ENCODE assay signal across 8 mouse cellular contexts in the genomic region with DNA sequence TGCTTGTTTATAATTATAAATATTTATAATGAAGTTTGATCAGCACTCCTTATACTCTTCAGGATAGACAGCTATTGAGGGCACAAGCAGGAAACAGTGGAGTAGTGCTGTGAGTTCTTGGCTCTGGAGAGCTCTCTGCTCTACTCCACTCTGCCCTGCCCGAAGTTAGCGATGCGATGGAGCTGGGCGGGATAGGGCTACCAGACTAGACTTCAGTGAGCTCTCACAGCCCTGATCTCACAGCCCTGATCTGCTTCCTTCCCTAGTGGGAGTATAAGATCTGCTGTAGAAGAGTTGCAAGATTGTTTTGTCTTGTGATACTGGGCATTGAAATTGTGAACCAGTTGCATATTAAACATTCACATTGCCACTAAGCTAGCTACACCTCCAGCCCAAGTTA. TPM values are rescaled to one million over a fixed set of nuclear protein-coding genes. Genes with fewer than 3 reads are reported as not detected.
DNase-seq lines count a peak whose midpoint lies in the region; ATAC-seq and TF ChIP-seq lines count a peak whose summit lies in the region.

No protein-coding gene starts in this region.

- ATAC-seq in forebrain, embryonic 14.5 days = no peak
- ATAC-seq in kidney, postnatal 0 days (replicated peaks; ENCODE audit: low FRiP score, low read depth) = no peak
- ATAC-seq in midbrain, embryonic 15.5 days (replicated peaks) = no peak

- H3K9me3 ChIP-seq in forebrain, embryonic 14.5 days (replicated peaks; ENCODE audit: control insufficient read depth, low read length) = no peaks in the 10 kb centered on the region
- H3K9me3 ChIP-seq in kidney, postnatal 0 days (replicated peaks; ENCODE audit: low read length) = no peaks in the 10 kb centered on the region
- no peaks in the 10 kb centered on the region for H3K9me3 ChIP-seq in midbrain, embryonic 15.5 days

- peak; percentile 38 for DNase-seq in adrenal gland, adult 2 months
- DNase-seq in adrenal gland, postnatal 4 days (ENCODE audit: low spot score in 2 of 2) = no peak
- no peak for DNase-seq in forebrain, embryonic 14.5 days (ENCODE audit: low spot score)
- no peak for DNase-seq in kidney, postnatal 0 days (ENCODE audit: low spot score)
- no peak for DNase-seq in spleen, adult 18-20 months
- DNase-seq in thymus, postnatal 0 days (ENCODE audit: low spot score) = no peak

- H3K27ac ChIP-seq in forebrain, embryonic 14.5 days (ENCODE audit: low read depth, low read length) = no peak overlapping the region
- H3K27ac ChIP-seq in kidney, postnatal 0 days = no peak overlapping the region
- no peak overlapping the region for H3K27ac ChIP-seq in midbrain, embryonic 15.5 days

- peak overlapping the region; percentile 50 for H3K9ac ChIP-seq in forebrain, embryonic 14.5 days (ENCODE audit: low read length)
- H3K9ac ChIP-seq in kidney, postnatal 0 days (ENCODE audit: low read depth, low read length) = peak overlapping the region; percentile 83; the same call in 1 of the 2 replicates
- no peak overlapping the region for H3K9ac ChIP-seq in midbrain, embryonic 15.5 days

- 51% methylated on average over 4 of the region's 4 CpGs for WGBS in forebrain, embryonic 14.5 days
- WGBS in kidney, postnatal 0 days = 7% methylated on average over 4 of the region's 4 CpGs
- 35% methylated on average over 4 of the region's 4 CpGs for WGBS in midbrain, embryonic 15.5 days

- peaks cover 84% of the 10 kb centered on the region for H3K79me2 ChIP-seq in C2C12 (ENCODE audit: control insufficient read depth, insufficient read depth)

- H3K27me3 ChIP-seq in C2C12 (ENCODE audit: control insufficient read depth, insufficient read depth, insufficient read length) = no peaks in the 10 kb centered on the region
- no peaks in the 10 kb centered on the region for H3K27me3 ChIP-seq in forebrain, embryonic 14.5 days (replicated peaks; ENCODE audit: control insufficient read depth, insufficient read depth, low read length)
- no peaks in the 10 kb centered on the region for H3K27me3 ChIP-seq in kidney, postnatal 0 days (ENCODE audit: insufficient read depth, low read length)
- no peaks in the 10 kb centered on the region for H3K27me3 ChIP-seq in midbrain, embryonic 15.5 days (replicated peaks)

- H3K4me3 ChIP-seq in C2C12 (ENCODE audit: insufficient read depth, poor library complexity, severe bottlenecking) = peak overlapping the region; percentile 100
- H3K4me3 ChIP-seq in forebrain, embryonic 14.5 days (ENCODE audit: low read depth, low read length) = peak overlapping the region; percentile 79
- peak overlapping the region; percentile 96 for H3K4me3 ChIP-seq in kidney, postnatal 0 days (replicated peaks; ENCODE audit: low read depth, low read length)
- H3K4me3 ChIP-seq in midbrain, embryonic 15.5 days = peak overlapping the region; percentile 79

- H3K4me2 ChIP-seq in forebrain, embryonic 14.5 days (ENCODE audit: low read length) = peak overlapping the region; percentile 97
- H3K4me2 ChIP-seq in kidney, postnatal 0 days (ENCODE audit: low read length) = peak overlapping the region; percentile 95
- H3K4me2 ChIP-seq in midbrain, embryonic 15.5 days = peak overlapping the region; percentile 95

- TF ChIP-seq CTCF in C2C12 (IDR thresholded peaks at IDR 0.05; ENCODE audit: control insufficient read depth, insufficient read depth, insufficient read length) = no peak
- TF ChIP-seq CTCF in kidney, postnatal 0 days (IDR thresholded peaks at IDR 0.05; ENCODE audit: low read depth) = no peak

- H3K79me3 ChIP-seq in C2C12 (ENCODE audit: low read depth) = peaks cover 76% of the 10 kb centered on the region

- peak overlapping the region; percentile 61 for H3ac ChIP-seq in C2C12 (ENCODE audit: control insufficient read depth, insufficient read length, low read depth)

- peaks cover 37% of the 10 kb centered on the region for H3K4me1 ChIP-seq in forebrain, embryonic 14.5 days (ENCODE audit: control insufficient read depth, insufficient read depth, low read length)
- H3K4me1 ChIP-seq in kidney, postnatal 0 days (replicated peaks; ENCODE audit: insufficient read depth, low read length) = peaks cover 6% of the 10 kb centered on the region
- peaks cover 52% of the 10 kb centered on the region for H3K4me1 ChIP-seq in midbrain, embryonic 15.5 days

- peaks cover 69% of the 10 kb centered on the region for H3K36me3 ChIP-seq in C2C12 (ENCODE audit: control insufficient read depth, insufficient read depth)
- H3K36me3 ChIP-seq in forebrain, embryonic 14.5 days (ENCODE audit: control insufficient read depth, insufficient read depth, low read length) = peaks cover 51% of the 10 kb centered on the region
- H3K36me3 ChIP-seq in kidney, postnatal 0 days (ENCODE audit: insufficient read depth, low read length) = peaks cover 27% of the 10 kb centered on the region
- H3K36me3 ChIP-seq in midbrain, embryonic 15.5 days (replicated peaks) = peaks cover 27% of the 10 kb centered on the region; the same call in 1 of the 2 replicates

TF ChIP-seq in C2C12, 6 proteins besides CTCF, POLR2A, EP300 and RAD21:
- no peak for TF ChIP-seq USF1 (IDR thresholded peaks at IDR 0.05; ENCODE audit: low read depth)

RNA-seq across cellular contexts. Expression of gene Ppp1r15b, which starts 3.9 kb away (rescaled TPM):
- 10 to 100 TPM; 89.6 to 90.2 TPM for total RNA-seq in adrenal gland, adult 2 months (2021)
- polyA plus RNA-seq in adrenal gland, adult 2 months (2012; rRNA removed) = 34.1 and 40.4 TPM in 2 replicates
- total RNA-seq in adrenal gland, postnatal 4 days (2021) = 10 to 100 TPM; 71.6 to 75.0 TPM
- 28.0 TPM for polyA plus RNA-seq in C2C12 (2012; fragmentation: generic; extraction: Trizol)
- 26.6 and 31.6 TPM in 2 replicates for polyA plus RNA-seq in forebrain, embryonic 14.5 days (2014; fragmentation: Nextera tagmentation; extraction: Ambion mirVana)
- 27.2 and 29.5 TPM in 2 replicates for polyA plus RNA-seq in kidney, postnatal 0 days (2015; fragmentation: Nextera tagmentation; extraction: Ambion mirVana)
- 29.2 and 30.1 TPM in 2 replicates for polyA plus RNA-seq in midbrain, embryonic 15.5 days (2015; fragmentation: Nextera tagmentation; extraction: Ambion mirVana)
- polyA plus RNA-seq in thymus, postnatal 0 days (2015; fragmentation: Nextera tagmentation; extraction: Ambion mirVana) = 32.4 and 34.2 TPM in 2 replicates

RNA-seq across cellular contexts. Expression of gene Plekha6, which starts 29.1 kb away (rescaled TPM):
- 10 to 100 TPM; 10.3 to 22.6 TPM for total RNA-seq in adrenal gland, adult 2 months (2021)
- 16.9 and 22.5 TPM in 2 replicates for polyA plus RNA-seq in adrenal gland, adult 2 months (2012; rRNA removed)
- 10 to 100 TPM; 22.2 to 32.7 TPM for total RNA-seq in adrenal gland, postnatal 4 days (2021)
- polyA plus RNA-seq in C2C12 (2012; fragmentation: generic; extraction: Trizol) = 0.15 TPM
- 7.3 and 9.7 TPM in 2 replicates for polyA plus RNA-seq in forebrain, embryonic 14.5 days (2014; fragmentation: Nextera tagmentation; extraction: Ambion mirVana)
- 8.1 and 8.8 TPM in 2 replicates for polyA plus RNA-seq in kidney, postnatal 0 days (2015; fragmentation: Nextera tagmentation; extraction: Ambion mirVana)
- 21.4 and 23.4 TPM in 2 replicates for polyA plus RNA-seq in midbrain, embryonic 15.5 days (2015; fragmentation: Nextera tagmentation; extraction: Ambion mirVana)
- 0.28 and 0.44 TPM in 2 replicates for polyA plus RNA-seq in thymus, postnatal 0 days (2015; fragmentation: Nextera tagmentation; extraction: Ambion mirVana)
